Mouse (Mus musculus): ENCODE results near the gene Trmu. TPM values are rescaled to one million over a fixed set of nuclear protein-coding genes. Genes with fewer than 3 reads are reported as not detected.

Trmu gene
- total RNA-seq, 2 experiments from 2014 or later, result 33.9 to 36.8 TPM

DNA sequence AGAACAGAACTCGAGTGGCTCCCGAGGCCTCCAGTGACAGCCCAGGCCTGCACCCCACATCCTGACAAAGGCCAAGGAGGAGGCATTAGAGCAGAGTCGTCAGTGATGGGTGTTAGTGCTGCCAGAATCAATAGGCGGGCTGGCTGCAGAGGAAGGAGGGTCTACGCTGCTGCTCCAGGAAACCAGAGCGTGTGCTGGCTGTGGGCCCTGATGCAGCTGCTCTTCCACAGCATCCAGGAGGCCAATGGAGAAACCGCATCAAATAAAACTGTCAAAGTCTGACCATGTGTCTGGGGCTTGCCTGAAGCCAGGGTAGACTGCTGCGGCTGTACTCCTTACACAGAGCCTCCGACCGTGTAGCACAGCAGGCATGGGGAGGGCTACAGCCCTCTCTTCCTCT, 18.0 kb downstream of the Trmu start:
- DNase-seq, result no peak

DNA sequence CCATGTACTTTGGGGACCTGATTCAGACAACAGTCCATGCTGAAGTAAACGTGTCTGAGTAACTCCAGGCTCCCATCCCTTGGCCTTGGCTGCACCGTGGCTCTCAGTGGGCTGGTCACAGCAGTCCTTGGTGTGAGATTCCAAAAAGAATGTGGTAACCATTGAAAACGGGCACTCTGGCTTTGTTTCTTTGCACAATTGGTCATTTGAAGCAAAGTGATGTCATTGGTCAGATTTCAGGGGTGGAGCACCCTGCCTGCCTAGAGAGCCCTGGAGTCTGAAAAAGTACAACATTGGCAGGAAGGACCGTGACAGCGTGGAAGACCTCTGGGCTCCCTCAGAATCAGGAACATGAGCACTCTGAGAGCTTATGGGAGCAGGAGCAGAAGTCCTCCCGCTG, 20.3 kb downstream of the Trmu start:
- no peak for DNase-seq

DNA sequence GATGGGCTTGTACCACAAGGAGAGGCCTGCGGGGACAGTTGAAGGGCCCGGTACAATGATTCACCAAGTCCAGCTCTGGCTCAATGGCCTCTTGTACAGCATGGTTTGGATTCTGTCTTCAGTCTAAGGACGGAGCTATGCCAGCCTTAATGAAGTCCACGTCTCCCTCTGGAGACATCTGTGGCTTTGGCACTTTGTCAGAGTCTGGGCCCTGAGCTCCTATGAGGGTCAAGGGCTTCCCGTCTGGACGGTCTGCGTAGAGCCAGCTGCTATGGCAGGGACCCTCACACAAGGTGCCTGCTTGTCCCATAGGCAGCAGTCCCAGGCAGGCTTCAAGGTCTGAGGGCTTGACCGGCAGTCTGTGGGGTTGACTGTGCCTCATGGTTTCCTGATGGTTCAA, 21.2 kb downstream of the Trmu start:
- DNase-seq, result no peak

DNA sequence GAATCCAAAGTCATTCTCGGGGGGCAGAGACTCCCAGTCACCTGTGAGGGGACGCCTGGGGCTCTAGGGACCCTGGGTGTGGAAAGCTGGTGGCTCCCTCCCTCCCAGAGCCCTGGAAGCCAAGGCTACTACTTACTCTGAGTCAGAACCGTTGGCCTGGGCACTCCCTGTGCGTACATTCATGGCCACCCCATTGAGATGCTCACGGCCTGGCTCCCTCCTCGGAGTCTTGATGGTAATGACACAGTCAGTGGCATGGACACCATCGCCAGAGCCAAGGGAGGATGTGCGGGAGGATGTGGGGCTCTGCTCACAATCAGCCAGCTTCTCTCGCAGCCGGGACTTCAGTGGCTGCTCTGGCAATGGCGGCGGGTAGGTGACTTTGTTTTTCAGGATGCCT, 21.7 kb downstream of the Trmu start:
- DNase-seq, result no peak

DNA sequence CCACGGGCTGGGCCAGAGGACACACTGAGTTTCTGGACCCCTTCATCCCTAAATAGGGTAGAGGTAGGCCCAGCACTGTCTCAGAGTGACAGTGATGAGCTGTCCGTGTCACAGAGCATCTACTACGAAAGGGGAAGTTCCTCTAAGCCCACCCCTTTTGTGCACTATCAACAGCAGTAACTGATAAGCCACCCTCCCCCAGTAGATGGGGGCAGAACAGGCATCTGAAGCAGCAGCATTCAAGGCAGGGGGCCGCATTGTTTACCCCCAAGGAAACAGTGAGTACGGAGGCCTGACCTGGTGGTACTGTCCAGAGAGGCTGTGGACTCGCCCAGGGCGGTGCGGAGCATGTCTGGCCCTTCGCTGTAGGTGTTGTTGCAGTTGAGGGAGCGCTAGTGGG, 23.4 kb downstream of the Trmu start:
- no peak for DNase-seq

DNA sequence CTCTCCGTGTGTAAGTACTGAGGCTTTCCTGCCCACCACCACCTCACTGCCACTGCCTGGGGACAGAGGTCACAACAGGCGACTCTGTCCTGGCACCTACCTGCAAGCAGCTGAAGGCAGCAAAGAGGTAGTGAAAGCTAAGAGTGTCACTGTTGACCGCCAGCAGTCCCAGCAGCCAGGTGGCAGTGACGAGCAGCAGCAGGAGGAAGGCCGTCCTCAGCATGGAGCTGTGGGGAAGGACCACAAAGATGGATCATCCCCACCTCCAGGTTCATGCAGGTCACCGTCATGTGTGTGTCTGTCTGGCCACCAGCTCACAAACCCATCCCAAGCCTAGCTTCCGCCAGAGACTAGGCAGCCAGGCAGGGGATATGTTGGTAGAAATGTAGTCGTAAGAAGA, 24.7 kb downstream of the Trmu start:
- DNase-seq, result no peak

DNA sequence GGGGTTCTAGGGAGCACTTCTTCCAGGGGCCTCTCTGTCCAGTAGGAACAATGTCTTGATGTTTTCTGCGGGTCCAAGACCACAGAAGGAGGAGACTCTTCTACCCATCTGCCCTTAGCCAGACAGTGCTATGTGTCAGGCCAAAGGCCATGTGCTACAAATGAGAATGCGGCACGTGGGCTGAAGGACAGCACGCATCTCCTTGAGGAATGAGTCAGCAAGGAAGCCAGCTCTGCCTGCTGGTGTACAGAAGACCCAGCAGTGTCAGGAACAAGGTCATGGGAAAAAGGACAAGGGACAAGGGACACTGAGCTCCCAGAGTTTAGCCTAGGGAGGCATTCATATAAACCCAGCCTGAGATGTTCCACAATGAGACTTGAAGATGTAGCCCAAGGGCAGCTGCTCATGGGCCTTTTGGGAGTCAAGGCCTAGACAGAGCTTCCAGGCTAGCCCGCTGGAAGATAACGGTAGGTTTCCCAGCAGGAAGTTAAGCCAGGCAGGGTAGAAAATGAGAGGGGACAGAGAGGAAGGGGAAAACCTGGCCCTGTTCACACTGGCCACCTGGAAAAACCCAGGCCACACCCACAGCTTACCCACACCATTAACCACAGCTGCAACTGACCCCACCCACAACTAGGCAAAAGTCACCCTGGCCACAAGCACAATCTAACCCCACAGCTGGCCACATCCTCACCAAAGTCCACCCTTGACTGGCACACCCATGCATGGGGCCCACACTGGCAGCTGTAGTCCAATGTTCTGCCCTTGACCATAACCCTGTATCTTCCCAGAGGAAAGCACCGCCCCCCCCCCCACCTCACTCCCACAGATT, 29.8 kb downstream of the Trmu start:
- no peak for DNase-seq

DNA sequence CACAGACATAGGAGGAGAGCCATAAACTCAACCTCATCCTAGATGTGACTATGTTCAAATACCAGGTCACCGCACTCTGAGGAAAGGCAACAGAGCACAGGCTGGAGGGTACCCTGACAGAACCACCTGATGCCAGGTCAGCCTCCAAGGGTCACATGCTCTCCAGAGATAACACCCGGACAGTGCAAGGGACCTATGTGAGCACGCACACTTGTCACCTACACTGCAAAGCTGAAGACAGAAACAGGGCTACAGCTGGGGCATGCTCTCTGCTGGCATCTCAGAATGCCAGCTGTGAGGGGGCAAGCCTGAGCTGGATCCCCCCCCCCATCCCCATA, 30.3 kb downstream of the Trmu start:
- DNase-seq, result no peak

DNA sequence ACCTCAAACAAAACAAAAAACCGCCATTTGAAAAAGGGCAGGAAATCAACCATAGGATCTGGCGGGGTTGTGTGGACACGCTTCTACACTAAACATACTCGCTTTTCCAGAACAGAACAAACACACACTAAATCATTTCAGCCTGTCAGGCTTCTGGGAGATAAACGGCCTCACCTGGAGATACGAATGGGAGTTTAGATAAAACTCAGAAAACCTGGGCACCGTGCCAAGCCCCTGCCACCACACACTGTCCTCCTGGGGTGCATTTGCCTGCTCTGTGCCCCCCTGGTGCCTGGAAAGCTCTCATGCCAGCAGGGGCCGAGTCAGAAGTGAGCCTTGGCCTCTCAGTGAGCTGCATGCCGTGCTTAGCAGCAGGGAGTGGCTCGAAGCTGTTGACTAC, 30.8 kb downstream of the Trmu start:
- DNase-seq, result no peak

DNA sequence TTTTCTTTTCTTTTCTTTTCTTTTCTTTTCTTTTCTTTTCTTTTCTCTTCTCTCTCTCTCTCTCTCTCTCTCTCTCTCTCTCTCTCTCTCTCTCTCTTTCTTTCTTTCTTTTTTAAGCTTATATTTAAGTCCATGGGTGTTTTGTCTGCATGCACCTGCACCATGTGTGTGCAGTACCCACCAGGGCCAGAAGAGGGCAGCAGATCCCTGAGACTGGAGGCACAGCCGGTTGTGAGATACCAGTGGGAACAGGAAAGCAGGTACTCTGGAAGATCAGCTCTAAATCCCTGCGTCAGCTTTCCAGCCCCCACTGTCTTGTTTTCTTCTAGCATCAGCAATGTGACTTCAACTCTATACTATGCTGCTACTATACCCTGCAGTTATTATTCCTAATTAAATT, 34.5 kb downstream of the Trmu start:
- DNase-seq, result no peak

DNA sequence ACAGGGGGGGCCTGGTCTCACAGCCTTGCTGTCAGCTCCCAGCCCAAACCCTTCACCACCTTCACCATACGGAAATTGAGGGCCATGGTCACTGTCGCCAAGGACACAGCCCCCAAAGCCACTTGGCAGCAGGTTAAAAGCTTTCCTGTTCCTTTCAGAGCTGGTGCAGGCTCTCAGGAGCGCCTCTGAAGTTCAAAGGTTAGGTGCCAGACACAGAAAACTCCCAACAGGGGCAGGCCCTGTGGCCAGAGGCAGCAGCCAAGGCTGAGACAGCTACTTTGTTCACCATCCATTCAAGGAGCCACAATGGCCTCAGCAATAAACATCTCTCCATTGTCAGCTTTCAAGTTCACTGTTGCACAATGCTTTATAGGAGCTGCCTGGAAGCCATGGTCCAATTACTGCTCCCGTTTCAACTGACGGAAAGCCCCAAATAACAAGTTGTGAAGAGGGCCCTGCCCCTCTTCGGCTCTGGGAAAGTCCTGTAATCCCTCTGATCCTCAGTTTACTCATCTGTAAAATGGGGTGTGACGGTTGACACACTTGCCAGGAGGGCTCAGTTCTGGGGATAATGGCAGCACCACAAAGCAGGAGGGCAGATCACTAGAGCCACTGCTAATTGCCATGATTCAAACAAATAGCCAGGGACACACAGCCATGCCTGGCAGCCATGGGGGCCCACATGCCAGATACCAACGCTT, 40.2 kb downstream of the Trmu start:
- DNase-seq, result no peak

DNA sequence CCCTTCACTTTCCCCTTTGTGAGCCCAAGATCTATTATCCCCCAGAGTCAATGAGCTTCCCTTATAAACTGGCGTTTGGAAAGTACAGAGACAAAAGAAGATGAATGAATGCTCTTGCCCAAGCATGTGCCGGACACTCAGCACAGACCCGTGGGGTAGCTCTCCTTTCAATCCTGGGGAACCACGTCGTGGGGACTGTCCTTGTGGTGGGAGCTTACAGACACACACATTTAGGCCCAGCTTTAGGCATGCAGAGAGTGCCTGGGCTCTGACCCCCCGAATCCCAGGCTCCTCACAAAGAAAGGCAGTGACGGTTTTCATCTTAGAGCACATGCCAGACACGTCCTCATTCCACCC, 40.8 kb downstream of the Trmu start:
- DNase-seq, result no peak

DNA sequence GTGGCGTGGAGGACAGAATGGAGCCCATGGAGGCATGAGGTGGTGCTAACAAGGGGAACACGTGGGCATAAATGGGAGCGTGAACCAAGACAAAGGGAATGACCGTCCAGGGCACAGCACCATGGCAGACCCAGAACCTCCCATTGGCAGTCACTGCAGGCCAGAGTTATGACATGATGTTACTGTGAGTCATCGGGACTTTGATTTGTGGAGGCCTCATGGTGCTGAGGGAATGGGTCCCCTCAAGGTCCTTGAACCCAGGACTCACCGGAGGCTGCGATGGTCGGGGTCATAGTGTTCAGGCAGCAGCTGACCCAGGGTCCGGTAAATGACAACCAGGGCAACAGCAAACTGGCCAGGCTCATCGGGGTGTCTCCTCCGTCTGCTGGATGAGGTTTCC, 42.7 kb downstream of the Trmu start:
- no peak for DNase-seq

DNA sequence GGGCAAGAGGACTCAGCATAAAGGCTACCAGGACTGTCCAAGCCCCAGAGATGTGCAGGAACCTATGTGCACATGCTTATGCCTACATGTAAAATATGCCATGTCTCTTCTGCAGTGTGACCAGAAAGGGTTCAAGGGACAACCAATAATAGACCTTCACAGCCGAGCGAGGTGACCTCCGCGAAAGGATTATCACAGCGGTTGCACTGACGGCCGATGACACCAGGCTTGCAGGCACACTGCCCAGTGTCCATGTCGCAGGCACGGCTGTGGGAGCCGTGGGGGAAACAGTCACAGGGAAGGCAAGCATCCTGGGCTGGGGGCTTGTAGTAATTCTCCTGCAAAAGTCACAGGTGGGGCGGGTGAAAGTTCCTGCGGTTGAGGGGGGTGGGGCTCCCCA, 49.0 kb downstream of the Trmu start:
- DNase-seq, result no peak

DNA sequence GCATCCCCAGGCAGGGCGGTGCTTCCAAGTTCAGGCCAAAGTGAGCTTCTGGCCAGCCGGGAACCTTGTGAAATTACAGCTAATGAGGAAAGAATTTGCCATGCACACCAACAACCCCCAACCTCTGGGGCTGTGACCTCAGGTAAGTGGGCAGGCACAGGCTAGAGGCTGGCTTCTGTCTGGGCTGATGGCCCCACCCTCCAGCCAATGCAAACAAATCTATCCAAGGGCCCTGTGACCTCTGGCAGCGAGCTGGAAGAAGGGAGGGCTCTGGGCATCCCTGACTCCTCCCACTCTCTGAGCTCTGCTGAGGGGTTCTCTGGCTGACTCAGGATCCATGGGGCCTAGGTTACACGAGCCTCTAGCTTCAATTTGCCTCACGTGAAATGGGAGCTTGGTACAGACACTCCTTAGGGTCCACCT, 56.5 kb downstream of the Trmu start:
- no peak for DNase-seq

Other genes starting within 250 kb of the Trmu start
- gene Ppara, start 144.3 kb upstream of the Trmu start, total RNA-seq (2021), result 1 to 10 TPM; 3.9 to 4.9 TPM
- 10 to 100 TPM; 17.5 to 20.6 TPM for gene Cdpf1, start 67.6 kb upstream of the Trmu start, total RNA-seq (2021)
- gene Pkdrej, start 57.6 kb upstream of the Trmu start, total RNA-seq (2021), result under 1 TPM; 0.53 to 0.62 TPM
- gene Ttc38, start 47.0 kb upstream of the Trmu start, total RNA-seq (2021), result 1 to 10 TPM; 4.4 to 7.7 TPM
- gene Gtse1, start 19.6 kb upstream of the Trmu start, total RNA-seq (2021), result under 1 TPM; 0.61 to 0.67 TPM
- gene Celsr1, start 154.5 kb downstream of the Trmu start, total RNA-seq (2021), result 1 to 10 TPM; 4.1 to 4.7 TPM
- gene Gramd4, start 178.4 kb downstream of the Trmu start, total RNA-seq (2021), result 10 to 100 TPM; 25.4 to 30.9 TPM

Data from layer of hippocampus, postnatal 36 days (tissue).